Mouse (Mus musculus): ENCODE data around the gene Atg101.

GRCm38 (mm10) chr15:101332370-101332769, 48.3 kb downstream of the Atg101 start:
- TF ChIP-seq CTCF (IDR thresholded peaks at IDR 0.05; ENCODE audit: low read depth, low read length) (no peak), POLR2A (IDR thresholded peaks at IDR 0.05; ENCODE audit: extremely low read depth, insufficient read depth, low read length) (no peak)

All from liver, adult 2 months (tissue).